Mouse (Mus musculus) kidney, embryonic 15.5 days (tissue): ENCODE measurements at regions not wholly inside any gene's neighbourhood (a gene's known extent, or its start where the extent isn't known, plus 50 kb on each side); places are given as distances from the start of the nearest gene placed in this dataset.
"Not testable (repeated sequence)": the region's sequence is repeated elsewhere in the genome, so short reads cannot be mapped to it uniquely, and the experiment has no call there.

Experiments used
- ATAC-seq: fragments of 200-750 bp; cut with Nextera tagmentation; replicated peaks from 2 replicates; pipeline ENCODE4 v1.8.0; 2017; ENCODE audit warnings: moderate TSS enrichment; ENCODE audit not compliant: low FRiP score
- H3K27ac ChIP-seq: fragments of 300-500 bp; sonication (generic); 2 replicates; pipeline ENCODE4 v1.5.1; 2015; ENCODE audit warnings: mild to moderate bottlenecking, inconsistent platforms
- H3K27me3 ChIP-seq: fragments of 300-500 bp; sonication (generic); 2 replicates; pipeline ENCODE4 v1.6.1; 2015; ENCODE audit warnings: inconsistent platforms
- H3K36me3 ChIP-seq: fragments of 300-500 bp; sonication (generic); 2 replicates; pipeline ENCODE4 v1.6.1; 2015; ENCODE audit warnings: inconsistent platforms
- H3K4me1 ChIP-seq: fragments of 300-500 bp; sonication (generic); 2 replicates; pipeline ENCODE4 v1.6.1; 2015; ENCODE audit warnings: inconsistent platforms
- H3K4me2 ChIP-seq: fragments of 300-500 bp; sonication (generic); 2 replicates; pipeline ENCODE4 v1.6.1; 2015; ENCODE audit warnings: moderate library complexity, mild to moderate bottlenecking, inconsistent platforms
- H3K4me3 ChIP-seq: fragments of 300-500 bp; sonication (generic); replicated peaks from 2 replicates; pipeline ENCODE4 v1.5.1; 2015; ENCODE audit warnings: mild to moderate bottlenecking, inconsistent platforms
- H3K9ac ChIP-seq: fragments of 300-500 bp; sonication (generic); 2 replicates; pipeline ENCODE4 v1.6.1; 2015; ENCODE audit warnings: mild to moderate bottlenecking, inconsistent platforms
- H3K9me3 ChIP-seq: fragments of 300-500 bp; sonication (generic); replicated peaks from 2 replicates; pipeline ENCODE4 v1.6.1; 2016; ENCODE audit warnings: inconsistent platforms
- WGBS: fragments of 180-500 bp; shearing (Covaris S2); methylation state at CpG from one replicate; pipeline ENCODE4 v1.1.7; 2015; ENCODE audit warnings: mixed read lengths; 5-methylcytosine and 5-hydroxymethylcytosine counted together

DNA sequence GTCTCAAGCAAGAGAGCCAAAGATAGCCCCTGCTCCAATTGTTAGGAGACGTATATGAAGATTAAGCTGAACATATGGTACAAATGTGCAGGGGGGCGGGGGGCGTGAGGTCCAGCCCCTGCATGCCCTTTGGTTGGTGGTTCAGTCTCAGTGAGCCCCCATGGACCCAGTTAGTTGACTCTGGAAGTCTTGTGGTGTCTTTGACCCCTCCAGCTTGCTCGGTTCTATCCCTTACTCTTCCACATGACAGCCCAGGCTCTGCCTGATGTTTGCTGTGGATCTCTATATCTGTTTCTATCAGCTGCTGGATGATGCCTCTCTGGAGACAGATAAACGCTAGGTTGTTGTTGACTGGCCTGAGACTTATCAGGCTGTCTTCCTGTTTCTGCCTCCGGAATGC lies 1849.1 kb downstream of the 9330182O14Rik start:
- Histone ChIP-seq H3K4me1 (no peaks in the 10 kb centered on the region), H3K9ac (no peak overlapping the region), H3K27ac (no peak overlapping the region), H3K36me3 (no peaks in the 10 kb centered on the region), H3K9me3 (no peaks in the 10 kb centered on the region), H3K4me3 (no peak overlapping the region), H3K27me3 (no peaks in the 10 kb centered on the region), H3K4me2 (no peak overlapping the region)
- 88% methylated on average over 6 of the region's 6 CpGs for WGBS
- ATAC-seq = no peak

DNA sequence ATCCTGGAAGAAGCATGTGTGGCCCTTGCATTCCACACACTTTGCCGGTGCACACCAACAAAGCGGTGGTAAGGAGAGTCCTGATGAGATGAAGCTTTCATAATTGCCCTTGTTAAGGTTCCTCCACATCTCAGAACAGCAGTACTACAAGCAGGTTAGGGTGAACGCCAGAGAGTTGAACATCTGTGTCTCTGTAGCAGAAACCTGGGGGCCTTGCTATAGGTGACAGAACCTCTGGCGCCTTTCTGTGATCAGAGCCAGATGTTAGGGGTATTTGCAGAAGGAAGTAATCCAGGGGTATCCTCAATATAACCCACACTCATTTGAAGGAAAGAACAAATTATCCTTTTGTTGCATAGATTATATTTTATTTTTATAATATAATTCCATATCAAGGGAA lies 1850.1 kb downstream of the 9330182O14Rik start:
- 83% methylated on average over 4 of the region's 4 CpGs for WGBS
- Histone ChIP-seq H3K4me2 (no peak overlapping the region), H3K4me1 (0 out of 2 replicates have a peak, but pooled peaks cover 2% of the 10 kb centered on the region), H3K9me3 (no peaks in the 10 kb centered on the region), H3K4me3 (no peak overlapping the region), H3K27me3 (no peaks in the 10 kb centered on the region), H3K36me3 (no peaks in the 10 kb centered on the region), H3K9ac (no peak overlapping the region), H3K27ac (no peak overlapping the region)
- no peak for ATAC-seq

DNA sequence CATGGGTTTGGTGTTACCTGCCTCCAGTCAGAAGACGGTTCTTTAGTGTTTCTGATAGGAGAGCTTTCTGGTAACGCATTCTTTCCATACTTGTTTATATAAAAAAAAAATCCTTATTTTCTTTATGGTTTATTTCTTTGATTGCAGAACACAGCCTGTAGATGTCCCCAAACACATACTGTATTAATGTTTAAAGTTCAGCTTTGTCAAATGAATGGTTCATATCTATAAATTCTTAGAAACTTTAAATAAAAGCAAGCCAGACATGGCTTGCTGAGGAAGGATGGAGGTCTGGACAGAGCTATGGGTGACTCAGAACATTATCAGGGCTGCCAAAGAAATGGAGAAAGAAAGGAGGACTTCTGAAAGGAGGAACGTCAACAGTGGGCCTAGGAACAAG lies 1852.1 kb downstream of the 9330182O14Rik start:
- Histone ChIP-seq H3K9me3 (no peaks in the 10 kb centered on the region), H3K4me2 (no peak overlapping the region), H3K27ac (no peak overlapping the region), H3K27me3 (no peaks in the 10 kb centered on the region), H3K4me1 (0 out of 2 replicates have a peak, but pooled peaks cover 3% of the 10 kb centered on the region), H3K36me3 (no peaks in the 10 kb centered on the region), H3K9ac (no peak overlapping the region), H3K4me3 (no peak overlapping the region)
- 80% methylated on average over 3 of the region's 3 CpGs for WGBS
- ATAC-seq = no peak

DNA sequence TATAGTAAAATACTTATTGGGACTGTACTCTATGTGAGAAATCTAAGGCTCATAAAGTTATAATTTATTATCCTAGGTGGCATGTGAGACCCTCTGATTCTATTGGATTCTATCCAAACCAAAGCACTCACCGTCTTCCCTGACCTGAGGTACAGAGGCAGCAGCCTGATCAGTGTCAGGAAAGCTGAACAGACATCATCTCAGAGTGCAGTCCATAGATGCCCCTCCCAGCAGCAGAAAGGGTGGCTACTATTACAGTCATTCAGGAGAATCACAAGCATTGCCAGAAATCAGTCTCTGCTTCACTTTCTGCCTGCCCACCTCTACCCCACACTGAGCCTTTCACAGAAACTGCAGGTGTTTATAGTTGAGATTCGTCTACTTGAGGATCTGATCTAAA lies 1854.9 kb downstream of the 9330182O14Rik start:
- ATAC-seq = no peak
- Histone ChIP-seq H3K36me3 (no peaks in the 10 kb centered on the region), H3K4me1 (0 out of 2 replicates have a peak, but pooled peaks cover 3% of the 10 kb centered on the region), H3K27ac (no peak overlapping the region), H3K27me3 (no peaks in the 10 kb centered on the region), H3K9ac (no peak overlapping the region), H3K9me3 (no peaks in the 10 kb centered on the region), H3K4me3 (no peak overlapping the region), H3K4me2 (no peak overlapping the region)
- WGBS = 33% methylated on average over 2 of the region's 2 CpGs

DNA sequence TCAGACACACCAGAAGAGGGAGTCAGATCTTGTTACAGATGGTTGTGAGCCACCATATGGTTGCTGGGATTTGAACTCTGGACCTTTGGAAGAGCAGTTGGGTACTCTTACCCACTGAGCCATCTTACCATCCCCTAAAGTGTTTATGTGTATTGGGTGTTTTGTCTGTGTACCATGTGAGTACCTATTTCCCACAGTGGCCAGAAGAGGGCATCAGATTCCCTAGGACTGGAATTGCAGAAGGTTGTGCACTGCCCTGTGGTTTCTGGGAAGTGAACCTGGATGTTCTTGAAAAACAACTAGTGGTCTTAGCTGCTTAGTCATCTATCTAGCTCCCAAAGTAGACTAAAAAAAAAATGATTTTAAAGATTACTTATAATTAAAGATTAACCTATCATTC lies 1857.7 kb downstream of the 9330182O14Rik start:
- Histone ChIP-seq H3K4me1 (0 out of 2 replicates have a peak, but pooled peaks cover 3% of the 10 kb centered on the region), H3K27ac (no peak overlapping the region), H3K27me3 (no peaks in the 10 kb centered on the region), H3K9ac (no peak overlapping the region), H3K4me2 (no peak overlapping the region), H3K9me3 (no peaks in the 10 kb centered on the region), H3K4me3 (no peak overlapping the region), H3K36me3 (no peaks in the 10 kb centered on the region)
- no peak for ATAC-seq

DNA sequence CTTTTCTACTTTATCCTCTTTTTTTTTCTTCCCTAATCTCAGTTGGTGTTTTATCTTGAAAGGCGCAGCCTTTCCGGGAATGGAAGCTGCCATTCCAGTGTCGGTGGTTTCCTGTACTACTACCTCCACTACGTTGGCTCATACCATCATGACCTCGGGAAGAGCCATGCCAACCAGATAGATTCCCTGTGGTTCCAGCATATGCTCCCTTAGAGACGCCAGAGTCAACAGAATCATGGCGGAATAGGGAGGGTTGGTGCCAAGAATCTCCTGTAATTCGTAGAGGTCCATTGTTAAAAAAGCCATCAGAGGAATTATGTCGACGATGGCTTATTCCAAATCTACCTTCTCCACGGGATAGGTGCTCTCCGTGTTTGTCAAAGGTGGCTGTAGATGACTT lies 1898.1 kb downstream of the 9330182O14Rik start:
- not testable (repeated sequence) for H3K9me3 ChIP-seq, H3K4me3 ChIP-seq, H3K9ac ChIP-seq, H3K36me3 ChIP-seq, ATAC-seq, H3K4me2 ChIP-seq, H3K27ac ChIP-seq, H3K4me1 ChIP-seq, H3K27me3 ChIP-seq
- WGBS = 96% methylated on average over 12 of the region's 12 CpGs

DNA sequence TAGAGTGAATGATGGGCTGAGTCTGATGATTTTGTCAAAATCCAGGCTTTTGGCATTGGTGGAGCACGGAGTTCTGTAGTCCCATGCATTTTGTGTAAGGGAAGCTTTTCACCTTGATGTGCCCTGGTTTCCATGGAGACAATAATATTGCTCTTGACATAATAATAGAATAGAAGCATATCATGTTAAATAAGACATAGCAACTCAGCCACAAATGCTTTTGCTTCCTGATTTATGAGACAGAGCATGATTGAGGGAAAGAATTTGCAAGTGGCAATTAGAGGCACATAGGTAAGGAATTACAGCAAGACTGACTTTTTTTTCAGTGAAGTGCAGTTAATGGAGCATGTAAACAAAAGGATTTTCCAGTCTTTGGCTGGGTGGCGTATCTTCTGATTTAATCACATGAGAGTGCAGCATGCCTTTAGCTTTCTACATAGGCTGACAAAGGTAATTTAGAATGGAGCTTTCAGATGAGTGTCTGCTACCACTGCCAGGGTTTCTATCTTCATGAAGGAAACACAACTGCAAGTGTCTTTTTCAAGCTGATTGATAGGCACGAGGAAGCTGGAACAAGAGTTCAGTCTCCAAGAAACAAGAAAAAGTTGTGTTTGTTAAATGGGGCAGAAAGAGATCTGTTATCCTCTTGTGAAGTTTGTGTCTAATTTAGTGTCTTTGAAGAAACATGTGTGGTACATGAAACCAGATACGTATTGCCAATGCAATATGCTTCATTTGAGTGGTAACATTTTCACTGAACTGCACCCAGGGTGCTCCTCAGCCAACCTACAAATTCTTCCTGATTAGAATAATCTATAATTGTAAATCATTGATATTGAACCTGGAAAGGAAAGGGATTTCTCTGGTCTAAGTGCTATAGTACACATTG lies 1913.2 kb downstream of the 9330182O14Rik start:
- peak; percentile 65 for ATAC-seq
- peaks cover 7% of the 10 kb centered on the region; the same call in 1 of the 2 replicates for H3K4me1 ChIP-seq
- H3K9me3 ChIP-seq = no peaks in the 10 kb centered on the region
- H3K27me3 ChIP-seq = no peaks in the 10 kb centered on the region
- H3K27ac ChIP-seq = no peak overlapping the region
- no peaks in the 10 kb centered on the region for H3K36me3 ChIP-seq
- H3K4me3 ChIP-seq = no peak overlapping the region
- no peak overlapping the region for H3K4me2 ChIP-seq
- no peak overlapping the region for H3K9ac ChIP-seq
- WGBS = 37% methylated on average over 4 of the region's 4 CpGs

DNA sequence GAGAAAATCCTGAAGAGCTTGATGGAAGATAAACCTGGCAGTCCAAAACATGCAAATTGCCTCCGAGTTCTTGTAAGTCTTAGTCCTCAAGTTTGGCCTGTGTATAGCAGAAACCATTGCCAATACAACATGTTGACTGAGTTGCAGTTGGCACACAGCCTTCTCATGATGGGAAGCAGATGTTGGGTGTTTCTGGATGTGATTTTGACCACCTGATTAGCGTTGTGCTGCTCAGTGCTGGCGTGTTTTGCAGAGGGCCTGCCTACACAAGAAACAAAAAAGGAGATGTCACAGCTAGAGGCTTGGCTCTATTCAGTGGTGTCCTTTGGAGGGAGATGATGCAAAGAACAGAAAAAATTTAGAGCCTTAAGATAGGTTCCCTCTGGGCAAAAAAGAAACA lies 1922.6 kb downstream of the 9330182O14Rik start:
- Histone ChIP-seq H3K27me3 (no peaks in the 10 kb centered on the region), H3K9ac (no peak overlapping the region), H3K4me2 (no peak overlapping the region), H3K9me3 (no peaks in the 10 kb centered on the region), H3K4me1 (no peaks in the 10 kb centered on the region), H3K4me3 (no peak overlapping the region), H3K36me3 (no peaks in the 10 kb centered on the region), H3K27ac (no peak overlapping the region)
- no peak for ATAC-seq
- 68% methylated on average over 3 of the region's 3 CpGs for WGBS

DNA sequence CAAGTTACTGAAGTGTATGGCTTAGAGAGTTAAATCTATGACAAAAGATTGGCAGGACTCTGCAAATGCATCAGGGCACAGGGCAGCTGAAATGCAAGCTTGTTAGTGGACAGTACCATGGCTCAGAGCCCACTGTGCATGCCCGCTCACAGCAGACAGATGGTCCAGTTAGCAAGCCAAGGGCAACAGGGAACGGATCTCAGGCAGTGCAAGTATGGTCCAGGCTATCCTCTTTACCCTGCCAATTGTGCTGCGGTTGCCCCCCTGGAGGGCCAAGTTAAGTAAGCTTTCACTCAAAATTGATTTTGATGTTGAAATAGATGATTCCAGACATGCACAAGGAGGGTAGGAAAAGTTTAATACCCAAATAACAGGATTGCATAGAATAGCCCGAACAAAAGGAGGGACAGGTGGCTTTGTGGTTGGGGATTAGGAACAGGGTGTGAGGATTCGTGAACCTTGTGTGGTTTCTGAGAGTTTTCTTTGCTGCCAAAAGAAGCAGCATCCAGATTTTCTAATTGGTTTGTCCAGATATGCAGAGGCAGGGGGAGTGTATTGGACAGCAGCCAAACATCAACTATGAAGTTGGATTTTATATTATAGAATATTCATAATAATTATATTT lies 1934.2 kb downstream of the 9330182O14Rik start:
- H3K4me2 ChIP-seq = no peak overlapping the region
- no peak overlapping the region for H3K4me3 ChIP-seq
- no peaks in the 10 kb centered on the region for H3K36me3 ChIP-seq
- ATAC-seq = no peak
- H3K9me3 ChIP-seq = no peaks in the 10 kb centered on the region
- H3K4me1 ChIP-seq = no peaks in the 10 kb centered on the region
- H3K9ac ChIP-seq = no peak overlapping the region
- 81% methylated on average over 5 of the region's 5 CpGs for whole genome bisulfite sequencing
- H3K27ac ChIP-seq = no peak overlapping the region
- no peaks in the 10 kb centered on the region for H3K27me3 ChIP-seq

DNA sequence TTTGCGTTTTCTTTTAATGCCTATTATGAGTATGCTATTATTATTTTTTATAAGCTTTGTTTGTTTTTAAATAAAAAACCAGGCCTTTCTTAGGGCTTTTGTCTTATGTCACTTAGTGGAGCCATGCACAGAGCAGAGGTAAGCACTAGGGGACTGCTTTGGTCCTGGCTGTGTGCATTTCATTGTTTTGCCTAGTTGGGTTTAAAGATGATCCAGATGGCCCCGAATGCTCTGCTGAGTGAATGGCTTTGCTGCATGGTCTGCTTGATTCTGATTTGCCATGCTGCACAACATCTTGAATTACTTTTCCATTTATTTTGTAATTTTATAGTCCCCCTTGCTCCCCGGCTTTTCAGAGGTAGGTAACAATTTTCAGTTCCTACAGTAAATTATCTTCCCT lies 1934.9 kb downstream of the 9330182O14Rik start:
- ATAC-seq = peak; percentile 66; the same call in 1 of the 2 replicates
- Histone ChIP-seq H3K4me2 (no peak overlapping the region), H3K9me3 (no peaks in the 10 kb centered on the region), H3K27ac (no peak overlapping the region), H3K4me3 (no peak overlapping the region), H3K36me3 (no peaks in the 10 kb centered on the region), H3K9ac (no peak overlapping the region), H3K4me1 (no peaks in the 10 kb centered on the region), H3K27me3 (no peaks in the 10 kb centered on the region)
- 62% methylated on average over 3 of the region's 3 CpGs for WGBS

DNA sequence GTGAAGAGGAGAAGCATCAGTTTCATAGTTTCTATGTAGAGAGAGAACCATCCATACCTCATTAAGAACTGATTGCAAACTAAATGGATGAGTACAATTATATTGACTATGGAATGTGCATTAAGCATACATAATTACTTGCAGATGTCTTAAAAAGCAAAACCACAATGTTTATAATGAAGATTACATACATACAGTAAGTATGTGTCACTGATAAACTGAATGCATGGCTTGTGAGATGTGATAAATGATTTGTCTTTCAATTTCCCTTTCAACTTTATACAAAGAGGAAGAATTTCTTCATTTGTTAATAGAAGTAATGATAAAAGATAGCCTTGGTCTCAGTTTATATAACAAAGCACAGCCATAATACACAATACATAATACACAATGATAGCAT lies 1939.3 kb downstream of the 9330182O14Rik start:
- Histone ChIP-seq H3K9ac (no peak overlapping the region), H3K4me1 (no peaks in the 10 kb centered on the region), H3K27me3 (no peaks in the 10 kb centered on the region), H3K27ac (no peak overlapping the region), H3K9me3 (no peaks in the 10 kb centered on the region), H3K36me3 (no peaks in the 10 kb centered on the region), H3K4me3 (no peak overlapping the region), H3K4me2 (no peak overlapping the region)
- ATAC-seq = no peak

DNA sequence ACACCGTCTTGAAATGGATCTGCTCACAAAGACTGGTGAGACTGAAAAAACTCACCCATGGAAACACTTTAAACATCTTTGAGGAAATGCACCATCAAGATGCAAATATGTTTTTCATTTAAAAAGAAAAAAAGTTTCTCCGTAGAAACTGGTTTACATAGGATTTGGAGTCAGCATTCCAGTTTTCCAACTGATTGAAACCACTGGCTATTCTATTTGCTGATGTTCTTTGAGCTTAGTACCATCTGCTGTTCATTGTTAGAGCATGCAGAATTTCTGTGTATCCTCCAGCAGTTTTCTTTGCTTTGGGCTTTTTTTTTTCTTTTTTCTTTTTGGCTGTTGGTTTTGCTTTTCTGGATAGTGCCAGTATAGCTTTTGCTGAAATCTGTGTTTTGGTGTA lies 1948.3 kb downstream of the 9330182O14Rik start:
- H3K4me1 ChIP-seq = no peaks in the 10 kb centered on the region
- no peak overlapping the region for H3K4me3 ChIP-seq
- H3K9ac ChIP-seq = no peak overlapping the region
- no peaks in the 10 kb centered on the region for H3K9me3 ChIP-seq
- no peak for ATAC-seq
- H3K36me3 ChIP-seq = no peaks in the 10 kb centered on the region
- no peak overlapping the region for H3K27ac ChIP-seq
- no peaks in the 10 kb centered on the region for H3K27me3 ChIP-seq
- 86% methylated on average over 2 of the region's 2 CpGs for WGBS
- no peak overlapping the region for H3K4me2 ChIP-seq
